Mouse (Mus musculus): ENCODE data around the gene Sntg2.

GRCm38 (mm10) chr12:30208087-30208486 is 165.1 kb downstream of the Sntg2 start:
- TF ChIP-seq POLR2A (IDR thresholded peaks at IDR 0.05; ENCODE audit: extremely low read depth, insufficient read depth, low read length) = no peak
- TF ChIP-seq CTCF (IDR thresholded peaks at IDR 0.05; ENCODE audit: extremely low read depth, insufficient read depth, low read length) = no peak

Data from cortical plate, adult 2 months (tissue).